Mouse (Mus musculus): Measurements from ENCODE around the gene Asgr1.
"Not testable (repeated sequence)": the region's sequence is repeated elsewhere in the genome, so short reads cannot be mapped to it uniquely, and the experiment has no call there.

Asgr1 gene

DNA sequence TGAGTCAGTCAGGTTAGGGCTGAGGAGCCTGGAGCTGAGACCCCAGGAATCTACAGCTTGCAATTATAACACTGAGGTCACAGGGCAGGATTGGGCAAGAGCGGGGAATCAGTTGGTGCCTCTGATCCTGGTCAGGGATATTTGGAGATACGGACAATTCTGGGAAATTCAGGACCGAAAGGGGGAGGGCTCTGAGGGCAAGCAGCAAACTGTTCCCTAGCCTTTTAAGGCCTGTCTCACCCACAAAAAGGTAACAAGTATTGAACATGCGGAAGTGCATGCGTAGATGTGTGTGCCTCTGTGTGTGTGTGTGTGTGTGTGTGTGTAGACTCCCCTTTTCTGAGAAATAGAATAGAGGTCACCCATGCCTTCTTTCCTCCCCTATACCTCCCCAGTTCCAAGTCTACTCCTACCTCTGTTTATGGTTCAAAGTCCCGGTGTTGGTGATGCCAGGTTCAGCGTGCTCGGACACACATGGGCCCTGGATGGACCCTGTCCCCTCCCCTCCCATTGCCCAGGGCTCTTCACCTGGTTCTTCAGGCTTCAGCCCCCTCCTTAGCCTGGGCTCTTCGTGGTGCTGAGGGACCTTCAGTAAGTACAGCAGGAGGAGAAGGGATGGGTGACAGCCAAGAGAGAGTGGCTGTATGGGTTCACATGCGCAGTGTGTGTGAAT is at the start of gene Asgr1:
Gene Asgr1, plus strand, starts transcription at position 188 of the 673 bp plus-strand sequence.
- DNase-seq (ENCODE audit: low read depth, low spot score) = no peak

DNA sequence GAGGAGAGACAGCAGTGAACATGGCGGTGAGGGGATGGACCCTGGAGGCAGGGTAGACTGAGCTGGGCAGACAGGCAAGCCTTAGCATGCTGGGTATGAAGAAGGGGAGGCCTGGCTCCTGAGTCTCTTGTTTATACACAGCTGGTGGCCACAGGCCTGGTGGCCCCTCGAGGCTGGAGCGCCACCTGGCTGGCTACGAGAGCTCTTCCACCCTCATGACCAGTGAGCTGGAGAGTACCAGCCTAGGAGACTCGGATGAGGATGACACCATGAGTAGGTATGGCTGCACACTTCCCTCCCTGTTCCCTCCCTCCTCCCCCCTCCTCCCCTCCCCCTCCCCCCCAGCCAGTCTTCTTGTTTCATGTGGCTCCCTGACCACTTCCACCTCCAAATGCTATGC is 48.4 kb upstream of the Asgr1 start:
- DNase-seq (ENCODE audit: low read depth, low spot score) = peak; percentile 72

DNA sequence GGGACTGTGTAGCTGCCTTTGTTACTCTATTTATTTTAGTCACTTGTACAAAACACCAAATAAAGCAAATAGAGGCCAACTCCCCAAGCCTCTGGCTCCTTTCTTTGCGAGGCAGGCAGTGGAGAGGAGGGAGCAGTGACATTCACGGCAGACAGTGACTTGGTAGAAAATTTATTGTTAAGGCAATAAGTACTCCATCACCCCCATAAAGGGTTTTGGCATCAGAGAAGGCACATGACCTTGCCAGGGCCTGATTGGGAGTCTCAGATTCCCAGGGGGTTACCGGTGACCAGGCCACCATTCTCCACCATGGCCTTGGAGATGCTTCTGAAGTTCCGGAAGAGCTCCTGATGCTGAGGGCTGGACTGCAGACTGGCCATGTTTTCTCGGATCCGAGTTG is 43.9 kb upstream of the Asgr1 start:
- no peak for DNase-seq (ENCODE audit: low read depth, low spot score)

DNA sequence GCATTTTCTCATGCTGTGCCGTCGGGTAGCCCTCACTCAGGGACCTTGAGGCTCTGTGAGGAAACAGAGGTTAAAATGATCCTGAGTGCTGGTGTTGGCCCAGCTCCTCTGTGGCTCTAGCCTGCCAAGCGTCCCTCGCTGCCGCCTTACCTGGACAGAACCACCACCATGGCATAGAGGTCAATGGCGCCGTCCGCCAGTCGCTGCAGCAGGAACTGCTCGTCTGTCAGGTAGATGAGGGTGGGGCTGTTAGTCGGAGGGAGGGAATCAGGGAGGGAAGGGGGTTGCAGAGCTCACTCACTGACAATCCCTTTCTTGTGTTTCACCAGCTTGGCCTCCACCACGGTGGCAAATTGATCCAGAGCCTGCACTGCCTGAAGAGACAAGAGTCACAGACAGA is 43.3 kb upstream of the Asgr1 start:
- no peak for DNase-seq (ENCODE audit: low read depth, low spot score)

DNA sequence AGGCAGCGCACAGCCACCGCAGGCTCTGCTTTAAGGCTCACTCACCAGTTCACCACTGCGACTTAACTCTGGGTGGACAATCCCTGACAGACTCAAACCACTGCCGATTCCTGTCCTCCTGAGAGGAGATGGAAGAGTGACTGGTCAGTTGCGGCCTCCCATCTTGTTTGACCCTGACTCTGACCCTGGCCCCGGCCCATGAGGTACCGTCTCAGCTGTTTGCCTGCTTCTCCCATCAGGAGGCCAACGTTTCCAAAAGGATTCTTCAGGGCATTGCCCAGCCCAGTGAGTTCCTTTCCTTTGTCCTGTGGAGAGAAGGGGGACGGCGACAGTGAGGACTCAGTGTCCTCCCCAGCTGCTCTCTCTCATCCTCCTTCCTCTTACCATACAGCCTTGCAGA is 42.9 kb upstream of the Asgr1 start:
- DNase-seq (ENCODE audit: low read depth, low spot score) = no peak

DNA sequence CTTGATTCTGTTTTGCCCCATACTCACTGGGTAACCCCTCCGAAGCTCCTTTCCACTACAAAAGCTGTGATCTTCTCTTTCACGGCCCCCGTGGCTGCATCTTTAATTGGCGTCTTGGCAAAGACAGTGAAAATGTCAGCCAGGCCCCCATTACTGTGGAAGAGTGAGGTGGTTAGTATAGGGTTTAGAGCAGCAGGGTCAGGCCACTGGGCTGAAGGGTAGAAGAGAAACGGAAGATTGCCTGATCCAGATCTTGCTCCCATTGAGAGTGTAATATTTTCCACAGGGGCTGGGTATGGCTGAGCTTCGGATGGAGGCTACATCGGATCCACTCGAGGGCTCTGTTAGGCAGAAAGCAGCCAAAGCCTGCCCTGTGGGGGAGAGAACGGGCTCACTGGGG is 41.0 kb upstream of the Asgr1 start:
- DNase-seq (ENCODE audit: low read depth, low spot score) = no peak

DNA sequence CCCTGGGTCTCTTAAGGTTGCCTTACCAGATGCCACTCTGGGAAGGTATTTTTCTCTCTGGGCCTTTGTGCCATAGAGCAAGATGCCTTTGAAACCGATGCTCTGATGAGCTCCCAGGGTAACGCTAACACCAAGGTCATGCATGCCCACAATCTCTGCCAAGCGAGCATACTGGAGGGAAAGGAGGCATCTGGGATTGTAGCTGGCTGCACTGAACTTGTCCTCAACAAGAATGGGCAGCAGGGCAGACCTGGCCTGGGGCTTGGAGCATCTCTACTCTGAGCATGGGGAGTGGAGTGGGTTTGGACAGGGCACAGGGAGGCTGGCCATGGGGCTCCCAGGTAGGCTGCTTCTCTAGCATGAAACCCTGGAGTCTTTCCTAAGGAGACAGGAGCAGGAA is 40.5 kb upstream of the Asgr1 start:
- no peak for DNase-seq (ENCODE audit: low read depth, low spot score)

DNA sequence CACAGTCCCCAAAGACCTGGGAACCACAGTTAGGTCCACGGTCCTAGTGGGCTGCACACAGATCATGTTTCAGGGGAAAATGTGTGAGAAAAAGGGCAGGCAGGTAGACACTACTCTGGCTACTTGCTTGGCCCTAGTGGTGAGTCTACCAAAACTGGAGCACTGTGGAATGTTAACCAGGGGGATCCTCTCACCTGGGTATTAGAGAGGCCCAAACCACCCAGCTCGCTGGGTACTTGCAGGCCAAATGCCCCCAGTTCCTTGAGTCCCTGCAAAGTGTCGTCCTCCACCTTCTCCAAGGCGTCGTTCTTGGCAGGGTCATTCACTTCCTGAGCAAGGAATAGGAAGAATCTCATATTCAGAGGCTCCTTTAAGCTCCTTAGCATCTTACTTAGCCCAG is 39.8 kb upstream of the Asgr1 start:
- no peak for DNase-seq (ENCODE audit: low read depth, low spot score)

DNA sequence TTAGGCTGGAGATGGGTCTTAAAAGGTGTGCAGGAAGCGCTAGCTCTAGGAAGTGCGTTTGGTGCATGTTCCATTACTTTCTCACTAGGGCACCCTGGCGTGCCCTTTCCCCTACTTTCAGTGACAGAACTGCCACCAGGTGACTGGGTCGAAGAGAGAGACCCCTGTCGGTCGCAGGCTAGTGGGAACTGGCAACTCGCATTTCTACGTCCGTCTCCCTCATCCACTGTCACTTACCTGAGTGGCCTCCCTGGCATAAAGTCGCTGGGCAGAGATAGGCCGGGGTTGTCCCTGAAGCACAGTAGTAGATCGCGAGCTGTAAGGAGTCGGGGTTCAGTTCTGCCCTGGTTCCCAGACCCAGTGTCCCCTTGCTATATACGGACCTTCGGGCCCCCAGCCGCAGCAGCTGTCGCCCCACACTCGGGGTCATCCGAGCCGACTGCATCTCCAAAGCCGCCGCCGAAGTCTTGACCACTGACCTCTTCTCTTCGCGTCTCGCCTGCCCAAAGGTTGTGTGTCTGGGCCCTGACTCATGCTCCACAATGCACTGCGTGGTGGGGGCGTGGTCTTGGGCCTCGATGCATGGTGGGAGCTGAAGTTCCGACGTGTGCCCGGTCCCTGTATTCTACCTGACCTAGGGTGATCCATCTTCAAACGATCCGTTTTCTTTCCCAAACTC is 38.9 kb upstream of the Asgr1 start, which contains the start of gene Acadvl:
Gene Acadvl, minus strand, starts transcription at position 532 of the 679 bp plus-strand sequence.
- peak; percentile 89 for DNase-seq (ENCODE audit: low read depth, low spot score)

DNA sequence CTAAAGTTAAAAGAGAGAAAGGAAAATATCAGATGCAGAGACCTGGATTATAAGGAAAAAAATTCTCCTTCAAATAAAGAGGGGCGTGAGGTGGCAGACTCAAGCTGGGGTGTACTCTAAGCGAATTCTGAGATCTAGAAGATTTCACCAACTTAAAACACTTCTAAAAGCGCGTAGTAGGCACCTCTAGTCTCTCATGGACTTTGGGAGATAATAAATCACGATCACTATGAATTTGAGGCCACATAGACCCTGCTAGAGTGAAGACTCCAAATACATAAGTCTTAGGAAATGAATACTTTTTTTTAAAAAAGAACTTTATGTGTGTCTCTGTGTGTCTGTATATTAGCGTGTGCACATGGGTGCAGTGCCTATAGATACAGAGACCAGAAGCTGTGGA is 38.2 kb upstream of the Asgr1 start:
- DNase-seq (ENCODE audit: low read depth, low spot score) = no peak

DNA sequence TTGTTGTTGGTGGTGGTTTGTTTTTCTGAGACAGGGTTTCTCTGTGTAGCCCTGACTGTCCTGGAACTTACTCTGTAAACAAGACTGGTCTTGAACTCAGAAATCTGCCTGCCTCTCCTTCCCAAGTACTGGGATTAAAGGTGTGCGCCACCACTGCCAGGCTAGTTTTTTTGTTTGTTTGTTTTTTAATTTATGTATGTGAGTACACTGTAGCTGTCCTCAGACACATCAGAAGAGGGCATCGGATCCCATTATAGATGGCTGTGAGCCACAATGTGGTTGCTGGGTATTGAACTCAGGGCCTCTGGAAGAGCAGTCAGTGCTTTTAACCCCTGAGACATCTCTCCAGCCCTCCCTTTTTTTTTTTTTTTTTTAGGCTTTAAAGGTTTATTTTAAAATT is 37.7 kb upstream of the Asgr1 start:
- DNase-seq (ENCODE audit: low read depth, low spot score) = not testable (repeated sequence)

DNA sequence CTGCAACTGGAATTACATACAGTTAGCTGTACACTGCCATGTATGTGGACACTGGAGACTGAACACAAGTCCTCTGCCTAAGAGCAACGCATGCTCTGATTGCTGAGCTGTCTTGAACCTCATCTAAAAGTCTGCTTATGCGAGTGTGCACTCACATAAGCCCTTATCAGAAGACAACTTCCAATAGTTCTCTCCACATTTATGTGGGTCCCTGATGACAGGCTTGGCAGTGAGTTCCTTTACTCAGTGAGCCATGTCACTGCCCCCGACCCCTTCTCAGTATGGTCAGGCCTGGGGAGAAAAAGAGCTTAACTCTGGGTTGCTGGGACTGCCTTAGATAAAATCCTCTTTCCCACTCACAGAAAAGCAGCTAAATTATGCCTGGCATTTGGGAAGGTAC is 37.2 kb upstream of the Asgr1 start, which contains the start of gene Dlg4:
Gene Dlg4, plus strand, starts transcription at position 274 of the 400 bp plus-strand sequence.
- DNase-seq (ENCODE audit: low read depth, low spot score) = no peak

DNA sequence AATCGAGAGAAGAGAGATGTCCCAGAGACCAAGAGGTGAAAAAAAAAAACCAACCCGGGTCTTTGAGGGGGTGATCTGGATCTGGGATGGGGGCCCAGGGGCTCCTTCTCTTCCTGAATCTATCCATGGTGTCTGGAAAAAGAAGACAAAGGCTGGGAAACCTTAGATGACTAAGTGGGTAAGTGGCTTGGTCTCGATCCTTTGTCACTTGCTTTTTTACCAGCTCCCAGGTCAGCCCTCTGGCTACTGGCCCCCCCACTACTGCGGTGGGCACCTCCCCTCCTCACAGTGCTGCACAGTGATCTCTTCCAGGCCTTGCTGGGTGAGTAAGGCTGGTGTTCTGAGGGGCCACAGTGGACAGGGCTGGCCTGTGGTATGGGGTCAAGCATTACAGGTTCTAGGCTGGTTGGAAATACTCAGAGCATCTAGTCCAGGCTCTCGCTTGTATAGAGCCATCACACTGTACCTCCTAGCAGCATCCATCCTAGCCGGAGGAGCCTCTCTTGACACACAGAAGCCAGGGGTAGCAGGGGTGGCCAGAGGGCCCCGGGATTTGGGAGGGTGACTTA is 36.6 kb upstream of the Asgr1 start:
- no peak for DNase-seq (ENCODE audit: low read depth, low spot score)

DNA sequence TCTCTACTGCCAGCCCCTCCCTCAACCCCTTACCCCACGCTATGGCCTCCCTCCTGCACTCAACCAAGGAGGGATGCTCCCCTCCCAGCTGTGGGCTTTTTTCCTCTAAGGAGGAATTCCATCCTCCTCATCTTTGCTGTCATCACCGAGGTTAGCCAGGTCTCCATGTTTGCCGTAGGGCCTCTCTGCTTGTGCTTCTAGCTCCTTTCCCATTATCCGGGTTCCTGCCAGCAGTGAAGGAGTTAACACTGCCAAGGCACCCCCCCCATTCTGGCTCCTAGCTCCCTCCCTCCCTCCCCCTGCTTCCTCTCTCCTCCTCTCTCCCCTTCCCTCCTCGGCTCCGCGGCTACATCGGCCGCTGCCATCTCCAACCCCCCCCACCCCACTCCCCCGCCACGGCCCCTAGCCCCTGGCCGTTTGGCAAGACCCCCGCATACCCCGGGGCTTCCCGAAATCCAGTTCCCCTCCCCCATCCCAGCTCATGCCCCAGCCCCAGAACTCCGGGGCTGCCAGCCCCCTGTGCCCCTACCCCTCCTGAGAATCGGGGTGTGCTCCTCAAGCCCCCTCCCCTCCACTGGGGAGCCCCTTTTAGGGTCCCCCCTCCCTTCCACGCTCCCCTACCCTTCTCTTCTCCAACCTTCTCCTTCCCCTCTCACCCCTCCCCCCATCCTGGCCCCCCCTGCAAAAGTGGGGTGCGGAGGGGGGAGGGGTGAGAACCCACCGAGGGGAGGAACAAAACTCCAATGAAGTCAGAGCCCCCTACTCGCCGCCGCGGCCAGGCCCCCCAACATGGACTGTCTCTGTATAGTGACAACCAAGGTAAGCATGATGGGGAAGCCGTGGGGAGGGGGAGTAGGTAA is 35.5 kb upstream of the Asgr1 start:
- DNase-seq (ENCODE audit: low read depth, low spot score) = peak; percentile 65

DNA sequence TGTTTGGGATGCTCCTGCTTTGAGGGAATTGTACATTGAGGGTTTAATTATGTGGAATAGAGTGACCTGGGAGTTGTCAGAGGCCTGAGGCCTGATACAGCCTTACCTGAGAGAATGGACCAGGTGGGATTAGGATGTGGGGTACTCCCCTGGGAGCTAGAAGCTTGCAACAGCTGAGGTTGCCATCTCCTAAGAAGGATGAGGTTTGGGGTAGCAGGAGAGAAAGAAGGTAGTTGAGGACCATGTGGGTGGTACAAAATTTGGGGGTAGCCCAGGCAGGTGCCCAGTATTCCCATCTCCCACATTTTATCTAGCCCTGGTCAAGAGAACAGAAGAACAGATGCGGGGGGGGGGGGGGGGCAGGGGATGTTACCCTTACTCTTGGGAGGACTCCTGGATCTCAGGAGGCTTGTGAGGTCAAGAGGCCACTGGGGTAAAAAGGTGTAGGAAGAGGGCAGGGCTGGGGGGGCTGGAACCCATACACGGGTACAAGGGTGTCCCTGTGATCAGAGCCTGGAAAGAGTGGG is 34.3 kb upstream of the Asgr1 start:
- DNase-seq (ENCODE audit: low read depth, low spot score) = no peak

DNA sequence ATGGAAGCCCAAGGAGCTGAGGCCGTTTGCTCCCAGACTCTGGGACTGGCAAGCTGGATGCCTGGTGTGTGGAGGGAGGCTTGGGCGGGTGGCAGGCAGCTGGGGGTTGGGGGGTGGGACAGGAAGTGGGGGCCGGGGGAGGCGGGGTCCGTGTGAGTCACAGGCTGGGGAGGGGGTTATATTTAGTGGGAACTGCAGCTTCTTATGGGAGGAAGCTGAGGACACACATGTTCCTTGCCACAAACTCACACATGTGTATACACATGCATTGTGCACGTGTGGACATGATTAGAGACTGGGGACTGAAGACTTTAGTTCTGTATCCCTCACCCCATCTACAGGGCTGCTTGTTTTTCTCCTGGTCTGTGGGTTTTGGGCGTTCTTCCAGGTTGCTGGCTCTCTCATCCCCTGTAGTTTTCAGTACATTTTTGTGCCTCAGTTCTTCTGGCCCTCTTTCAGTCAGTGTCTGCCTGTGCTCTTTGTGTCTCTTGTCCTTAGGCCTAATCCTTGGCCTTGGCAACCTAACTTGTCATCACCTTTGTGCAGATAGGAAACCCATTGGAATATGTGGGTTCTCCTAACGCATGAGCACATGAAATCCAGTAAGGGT is 33.8 kb upstream of the Asgr1 start:
- DNase-seq (ENCODE audit: low read depth, low spot score) = peak; percentile 50

DNA sequence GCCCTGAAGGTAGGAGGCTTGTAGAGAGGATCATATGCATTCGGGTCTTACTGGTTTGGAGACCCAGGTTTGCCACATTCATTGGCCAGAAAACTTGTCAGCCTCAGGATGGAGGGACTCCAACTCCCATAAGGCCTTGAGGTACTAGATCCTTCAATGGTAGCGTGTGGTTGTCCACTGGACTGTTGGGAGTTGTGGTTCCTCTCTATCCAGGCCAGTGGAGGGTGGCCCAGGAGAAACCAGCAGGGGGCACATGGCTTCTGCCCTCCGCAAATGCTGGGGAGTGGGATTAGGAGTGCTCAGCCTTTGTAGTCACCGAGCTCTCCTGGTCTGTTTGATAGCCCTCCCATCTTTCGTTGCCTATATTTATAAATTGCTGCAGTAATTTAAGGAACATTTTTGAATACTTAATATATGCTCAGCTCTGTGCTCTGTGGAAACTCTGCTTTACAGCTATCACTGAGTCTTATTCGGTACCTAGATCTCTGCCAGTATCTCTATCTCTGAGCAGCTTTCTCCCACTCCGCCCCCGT is 33.1 kb upstream of the Asgr1 start:
- DNase-seq (ENCODE audit: low read depth, low spot score) = peak; percentile 86

DNA sequence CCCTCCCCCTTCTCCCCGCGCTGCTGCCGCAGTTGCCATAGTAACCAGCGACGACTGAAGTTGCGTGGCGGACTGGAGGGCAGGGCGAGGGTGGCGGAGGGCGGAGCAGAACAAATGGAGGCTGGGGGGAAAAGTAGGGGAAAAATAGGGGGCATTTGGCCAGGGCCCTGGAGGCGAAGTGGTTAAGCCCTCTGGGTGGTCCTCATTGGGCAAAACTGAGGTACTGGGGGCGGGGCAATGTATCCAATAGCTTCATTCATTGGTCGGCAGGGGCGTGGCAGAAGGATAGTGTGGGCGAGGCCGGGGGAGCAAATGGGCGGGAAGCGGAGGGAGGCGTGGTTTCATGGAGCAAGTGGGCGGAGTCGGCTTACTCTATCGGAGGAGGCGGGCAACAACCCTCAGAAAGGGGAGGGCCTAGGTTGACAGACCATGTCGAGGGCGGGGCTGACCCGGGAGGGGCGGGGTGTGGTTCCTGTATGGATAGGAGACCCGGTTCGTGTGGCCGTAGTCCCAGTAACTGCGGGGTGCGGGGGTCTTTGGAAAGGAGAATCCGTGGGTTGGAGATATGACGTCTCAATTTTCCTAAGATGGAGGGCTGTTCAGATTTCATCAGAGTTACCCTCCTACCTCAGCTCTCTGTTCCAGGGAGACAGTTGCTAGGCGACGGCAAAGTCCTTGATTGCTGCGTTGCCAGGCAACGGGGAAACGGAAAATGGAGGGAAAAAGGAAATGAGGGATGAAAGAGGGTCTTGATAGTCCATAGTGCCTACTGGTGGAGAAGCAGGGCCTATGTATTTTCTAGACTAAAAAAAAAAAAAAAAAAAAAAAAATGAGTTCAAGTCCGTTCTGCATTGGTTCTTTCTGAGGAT is 32.4 kb upstream of the Asgr1 start:
- DNase-seq (ENCODE audit: low read depth, low spot score) = peak; percentile 96

DNA sequence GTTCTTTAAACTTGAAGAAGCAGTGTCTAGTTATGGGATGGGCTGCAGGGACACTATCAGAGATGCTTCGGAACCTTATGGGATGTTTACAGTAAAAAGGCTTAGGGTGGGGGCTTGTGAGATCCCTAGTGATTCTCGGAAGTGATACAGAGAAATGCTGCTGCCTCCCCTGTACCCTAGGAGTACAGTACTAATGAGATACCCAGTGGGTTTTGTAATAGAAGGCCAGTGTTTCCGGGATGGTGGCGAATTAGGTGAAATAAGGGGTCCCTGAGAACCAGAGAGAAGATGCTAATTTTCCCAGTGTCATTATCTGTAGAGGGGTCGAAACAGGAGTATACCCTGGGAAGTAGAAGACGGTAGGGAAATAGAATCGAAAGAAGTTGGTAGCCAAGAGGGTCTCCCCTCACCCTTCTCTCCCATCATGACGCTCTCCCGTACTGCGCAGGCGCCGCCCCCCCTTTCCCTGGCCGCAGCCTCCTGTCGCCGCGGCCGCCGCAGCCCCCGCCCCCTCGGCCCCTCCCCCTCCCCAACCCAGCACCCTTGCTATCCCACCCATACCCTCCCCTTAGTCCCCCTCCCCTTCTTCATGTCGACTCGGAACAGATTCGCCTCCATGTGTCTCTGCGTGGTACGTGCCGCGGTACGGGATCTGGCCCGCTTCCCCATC is 30.3 kb upstream of the Asgr1 start:
- peak; percentile 34 for DNase-seq (ENCODE audit: low read depth, low spot score)

DNA sequence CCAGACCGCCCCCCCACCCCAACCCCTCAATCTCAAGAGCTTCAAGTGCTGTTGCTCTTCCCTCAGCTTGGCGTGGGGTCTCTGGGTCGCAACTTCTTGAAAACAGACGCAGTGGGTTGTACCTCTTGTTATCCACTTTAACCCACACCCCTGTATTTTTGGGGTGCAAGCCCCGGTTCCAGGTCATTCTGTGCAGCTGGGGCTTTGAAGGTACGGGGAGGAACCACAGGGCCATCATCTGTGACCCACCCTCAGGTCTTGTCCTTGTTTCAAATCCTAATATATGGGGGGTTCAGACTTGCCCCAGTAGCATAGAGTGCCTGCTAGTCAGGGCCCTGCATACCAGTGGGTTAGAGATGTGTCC is 29.8 kb upstream of the Asgr1 start:
- no peak for DNase-seq (ENCODE audit: low read depth, low spot score)
